Mouse (Mus musculus) regulatory T cell (primary cell): ENCODE results near the gene AI661453.
"Not testable (repeated sequence)": the region's sequence is repeated elsewhere in the genome, so short reads cannot be mapped to it uniquely, and the experiment has no call there.

Experiments used
- in situ Hi-C: fragments of 300-600 bp; cut with MboI, MseI; formaldehyde crosslinking; loops from one replicate; pipeline ENCODE4 v1.15.1; 2025; ENCODE audit warnings: high pct_unique_total_duplicates

Gene AI661453

GRCm38 (mm10) chr17:47436156-47436906, at the start of gene AI661453:
TSS of gene AI661453 (plus strand) at chr17:47436615.
- in situ Hi-C loops, result no loop called here

GRCm38 (mm10) chr17:47386649-47387048, 49.8 kb upstream of the AI661453 start:
- in situ Hi-C loops, result no loop called here

GRCm38 (mm10) chr17:47394223-47394869, 42.1 kb upstream of the AI661453 start:
- in situ Hi-C loops, result no loop called here

- in situ Hi-C loops, result no loop called here
These were observed 41.0 kb upstream of the AI661453 start for GRCm38 (mm10) chr17:47395376-47395913.

GRCm38 (mm10) chr17:47399091-47399490, 37.3 kb upstream of the AI661453 start:
- in situ Hi-C loops, result no loop called here

GRCm38 (mm10) chr17:47400451-47400850, 36.0 kb upstream of the AI661453 start, which contains the start of gene Guca1a:
TSS of gene Guca1a (minus strand) at chr17:47400584.
- in situ Hi-C loops, result no loop called here

GRCm38 (mm10) chr17:47407717-47408557, 28.5 kb upstream of the AI661453 start:
- in situ Hi-C loops, result loop anchor here (5.0 kb wide), 1 partner anchor 59 kb away; no protein-coding TSS in a partner anchor

GRCm38 (mm10) chr17:47408558-47408898, 27.9 kb upstream of the AI661453 start:
- in situ Hi-C loops, result loop anchor here (5.0 kb wide), 1 partner anchor 59 kb away; no protein-coding TSS in a partner anchor

- in situ Hi-C loops, result loop anchor here (5.0 kb wide), 1 partner anchor 57 kb away; no protein-coding TSS in a partner anchor
These were observed 26.2 kb upstream of the AI661453 start for GRCm38 (mm10) chr17:47409897-47410861.

GRCm38 (mm10) chr17:47420195-47420594, 16.2 kb upstream of the AI661453 start:
- in situ Hi-C loops, result no loop called here

GRCm38 (mm10) chr17:47421566-47421965, 14.8 kb upstream of the AI661453 start:
- in situ Hi-C loops, result no loop called here

- in situ Hi-C loops, result not testable (repeated sequence)
These were observed 13.8 kb upstream of the AI661453 start for GRCm38 (mm10) chr17:47422616-47423015.

GRCm38 (mm10) chr17:47424186-47424585, 12.2 kb upstream of the AI661453 start:
- in situ Hi-C loops, result no loop called here

GRCm38 (mm10) chr17:47427316-47427715, 9.1 kb upstream of the AI661453 start:
- in situ Hi-C loops, result no loop called here

GRCm38 (mm10) chr17:47428831-47429304, 7.5 kb upstream of the AI661453 start:
- in situ Hi-C loops, result no loop called here

- in situ Hi-C loops, result no loop called here
These were observed 5.6 kb upstream of the AI661453 start for GRCm38 (mm10) chr17:47430815-47431214.

- in situ Hi-C loops, result no loop called here
These were observed 612 bp downstream of the AI661453 start, which contains the start of gene 1700001C19Rik for GRCm38 (mm10) chr17:47436907-47437547. TSS of gene 1700001C19Rik (minus strand) at chr17:47437376.

- in situ Hi-C loops, result no loop called here
These were observed 2.2 kb downstream of the AI661453 start for GRCm38 (mm10) chr17:47438611-47439010.

GRCm38 (mm10) chr17:47439396-47440028, 3.1 kb downstream of the AI661453 start:
- in situ Hi-C loops, result no loop called here
